Mouse (Mus musculus) heart, adult 2 months (tissue): ENCODE data around the gene Wipf3.

Experiments
- CTCF ChIP-seq: fragments of 200-600 bp; IDR thresholded peaks from 2 replicates; pipeline ENCODE4 v1.8.1; 2022; ENCODE audit warnings: antibody characterized with exemption, mild to moderate bottlenecking, moderate library complexity
- EP300 ChIP-seq: fragments of 200-500 bp; IDR thresholded peaks from 2 replicates; pipeline ENCODE4 v1.6.1; 2011; ENCODE audit warnings: low read depth, low read length, control low read depth; ENCODE audit not compliant: insufficient read depth
- POLR2A ChIP-seq: fragments of 200-500 bp; IDR thresholded peaks from 2 replicates; pipeline ENCODE4 v1.6.1; 2011; ENCODE audit warnings: mild to moderate bottlenecking, low read depth, low read length, control low read depth; ENCODE audit not compliant: insufficient read depth

DNA sequence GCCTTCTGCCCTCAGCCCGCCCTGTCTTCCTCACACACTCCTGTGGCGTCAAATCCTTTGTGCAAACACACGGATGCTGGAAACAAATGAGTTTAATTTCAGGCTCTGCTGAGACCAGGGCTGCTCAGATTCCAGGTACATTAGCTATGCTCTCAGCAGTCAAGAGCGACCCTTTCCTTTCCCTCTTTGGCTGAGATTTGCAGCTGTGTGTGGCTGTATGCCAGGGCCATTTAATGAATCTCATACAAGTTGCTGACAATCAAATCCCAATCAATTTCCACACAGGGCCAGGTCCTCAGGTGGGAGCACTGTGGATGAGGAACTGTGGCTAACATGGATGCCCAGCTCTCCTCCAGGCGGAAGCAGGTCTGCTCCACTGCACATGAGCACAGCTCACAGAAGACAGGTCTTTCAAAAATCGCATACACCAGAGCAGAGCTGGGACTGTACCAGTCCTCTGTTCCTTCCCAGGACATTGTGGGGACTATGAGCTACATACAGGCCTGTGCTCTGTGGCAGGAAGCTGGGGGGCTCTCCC lies 78.9 kb downstream of the Wipf3 start:
- no peak for TF ChIP-seq POLR2A
- no peak for TF ChIP-seq CTCF
- no peak for TF ChIP-seq EP300
